Mouse (Mus musculus) ES-E14 (cell line): ENCODE results near the gene Zfp423.

Experiments
- CHD2 ChIP-seq: IDR thresholded peaks from 2 replicates; pipeline ENCODE4 v1.6.1; 2014; ENCODE audit warnings: mild to moderate bottlenecking, low read depth, low read length, inconsistent platforms
- HCFC1 ChIP-seq: IDR thresholded peaks from 2 replicates; pipeline ENCODE4 v1.6.1; 2012; ENCODE audit warnings: low read length, inconsistent platforms, borderline replicate concordance; ENCODE audit not compliant: insufficient read depth
- MAFK ChIP-seq: IDR thresholded peaks from 2 replicates; pipeline ENCODE4 v1.6.1; 2014; ENCODE audit warnings: mild to moderate bottlenecking, low read depth, low read length, inconsistent platforms; ENCODE audit not compliant: insufficient read depth
- ZNF384 ChIP-seq: IDR thresholded peaks from 2 replicates; pipeline ENCODE4 v1.6.1; 2012; ENCODE audit warnings: low read depth, low read length, inconsistent platforms

DNA sequence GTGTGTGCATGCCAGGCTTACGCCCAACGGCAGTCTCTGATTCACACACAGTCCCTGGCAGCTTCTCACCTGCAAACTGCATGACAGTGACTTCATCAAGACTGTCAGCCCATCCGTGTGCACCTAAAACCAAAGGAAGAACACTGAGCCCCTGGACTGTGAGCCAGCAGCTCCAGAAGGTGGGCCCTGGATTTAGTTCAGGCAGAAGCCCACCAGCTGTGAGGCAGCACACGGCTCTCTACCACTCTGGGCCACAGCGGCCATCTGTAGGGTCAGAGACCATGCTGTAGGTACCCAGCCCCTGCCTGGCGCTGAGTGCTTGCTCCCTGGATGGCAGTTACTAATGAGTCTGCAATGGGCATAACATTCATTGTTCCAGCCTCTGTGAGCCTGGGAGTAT is 66.5 kb downstream of the Zfp423 start:
- TF ChIP-seq HCFC1 (no peak), CHD2 (no peak), MAFK (no peak), ZNF384 (no peak)
